Mouse (Mus musculus) cerebellum, adult 11-12 months (tissue): ENCODE measurements around the gene Ppil4.

Experiments used
- DNase-seq: peaks from one replicate; pipeline ENCODE4 v3.0.0; 2022

Ppil4 gene

DNA sequence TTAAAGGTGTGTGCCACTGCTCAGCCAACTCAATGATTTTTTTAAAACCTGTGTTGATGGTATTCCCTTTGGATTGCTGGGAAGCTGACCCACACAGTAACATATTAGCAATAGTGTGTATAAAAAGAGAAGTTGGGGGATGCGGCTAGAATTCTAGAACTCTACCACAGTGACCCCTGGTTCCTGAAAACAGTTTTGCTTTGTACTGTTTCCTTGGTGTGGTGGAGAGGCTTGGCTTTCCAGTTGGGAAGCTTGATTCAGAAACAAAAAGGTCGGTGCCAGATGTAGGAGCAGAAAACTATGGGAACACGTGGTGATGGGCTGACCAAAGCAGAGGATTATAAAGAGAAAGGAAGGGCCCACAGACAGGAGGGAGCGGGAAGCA is 32.6 kb downstream of the Ppil4 start:
- no peak for DNase-seq

- no peak for DNase-seq
Measured at GRCm38 (mm10) chr10:7826106-7826505, 33.4 kb downstream of the Ppil4 start.

DNA sequence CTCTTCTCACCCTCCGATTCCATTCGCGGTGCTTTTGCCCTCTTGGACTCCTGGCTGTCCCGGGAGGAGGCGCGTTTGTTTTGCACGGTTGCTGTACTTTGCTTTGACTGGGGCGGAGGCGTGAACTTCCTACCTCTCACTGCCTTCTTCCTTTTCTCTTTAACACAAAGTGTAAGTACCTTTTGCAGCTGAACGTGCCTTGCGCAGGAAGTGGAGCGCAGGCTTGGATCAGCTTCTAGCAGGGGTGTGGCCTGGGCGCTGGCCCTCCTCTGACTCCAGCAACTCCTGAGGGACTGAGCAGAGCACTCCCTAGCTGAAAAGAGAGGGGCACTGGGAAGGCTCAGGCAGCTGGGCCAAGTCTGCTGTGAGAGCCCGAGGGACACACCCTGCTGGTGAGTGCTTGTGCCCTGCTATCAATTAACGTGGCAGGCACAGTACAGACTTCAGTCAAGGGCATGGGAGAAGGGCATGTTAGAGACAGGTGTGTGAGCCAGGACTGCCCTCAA is 39.5 kb downstream of the Ppil4 start, which contains the start of gene Zc3h12d:
TSS of gene Zc3h12d (plus strand) at position 300 of the 506 bp plus-strand sequence.
- no peak for DNase-seq

GRCm38 (mm10) chr10:7833377-7834165 is 40.9 kb downstream of the Ppil4 start:
- DNase-seq: no peak

GRCm38 (mm10) chr10:7834671-7835225 is 42.1 kb downstream of the Ppil4 start:
- DNase-seq: no peak

- DNase-seq: no peak
Measured at GRCm38 (mm10) chr10:7836902-7837301, 44.2 kb downstream of the Ppil4 start.

GRCm38 (mm10) chr10:7837446-7837845 is 44.8 kb downstream of the Ppil4 start:
- no peak for DNase-seq

DNA sequence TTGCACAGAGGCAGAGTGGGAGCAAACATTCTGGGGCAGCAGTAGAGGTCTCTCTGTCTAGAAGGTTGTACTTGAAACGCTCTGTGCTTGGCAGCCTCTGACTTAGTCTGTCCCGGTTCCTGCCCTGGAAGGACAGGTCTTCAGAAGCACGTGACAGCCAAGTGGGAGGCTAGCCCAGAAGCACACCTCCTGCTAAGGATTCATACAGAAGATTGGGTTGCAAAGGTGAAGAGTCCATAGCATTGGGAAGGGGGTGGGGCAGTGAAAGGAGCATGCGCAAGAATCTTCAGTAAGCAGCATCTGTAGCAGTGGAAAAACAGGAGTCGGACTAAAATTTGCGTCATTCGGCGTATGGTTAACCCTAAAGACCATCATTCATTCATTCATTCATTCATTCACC is 45.3 kb downstream of the Ppil4 start:
- DNase-seq: no peak

DNA sequence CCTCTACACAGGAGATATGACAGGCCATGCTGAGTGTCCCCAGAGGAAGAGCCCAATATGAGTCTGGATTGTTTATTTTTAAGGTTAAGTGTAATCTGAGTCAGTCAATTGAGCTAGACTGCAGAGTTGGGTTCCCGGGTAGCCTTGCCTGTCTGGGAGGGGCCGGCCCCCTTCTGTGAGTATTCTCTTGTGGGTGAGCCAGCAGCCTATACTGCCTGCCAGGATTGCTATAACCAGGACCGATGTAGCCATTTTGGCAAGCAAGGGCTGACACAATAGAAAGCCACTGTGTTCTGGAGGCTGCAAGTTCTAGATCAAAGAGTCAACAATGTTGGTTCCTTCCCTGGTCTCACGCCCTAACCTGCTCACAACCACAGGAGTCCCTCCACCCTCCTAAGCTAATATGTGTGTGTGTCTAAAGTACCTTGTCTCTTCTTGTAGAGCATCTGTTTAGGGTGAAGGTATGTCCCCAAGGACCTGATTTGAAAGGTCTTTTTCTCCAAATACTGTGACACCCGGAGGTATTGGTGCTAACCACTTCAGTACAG is 46.3 kb downstream of the Ppil4 start:
- no peak for DNase-seq

DNA sequence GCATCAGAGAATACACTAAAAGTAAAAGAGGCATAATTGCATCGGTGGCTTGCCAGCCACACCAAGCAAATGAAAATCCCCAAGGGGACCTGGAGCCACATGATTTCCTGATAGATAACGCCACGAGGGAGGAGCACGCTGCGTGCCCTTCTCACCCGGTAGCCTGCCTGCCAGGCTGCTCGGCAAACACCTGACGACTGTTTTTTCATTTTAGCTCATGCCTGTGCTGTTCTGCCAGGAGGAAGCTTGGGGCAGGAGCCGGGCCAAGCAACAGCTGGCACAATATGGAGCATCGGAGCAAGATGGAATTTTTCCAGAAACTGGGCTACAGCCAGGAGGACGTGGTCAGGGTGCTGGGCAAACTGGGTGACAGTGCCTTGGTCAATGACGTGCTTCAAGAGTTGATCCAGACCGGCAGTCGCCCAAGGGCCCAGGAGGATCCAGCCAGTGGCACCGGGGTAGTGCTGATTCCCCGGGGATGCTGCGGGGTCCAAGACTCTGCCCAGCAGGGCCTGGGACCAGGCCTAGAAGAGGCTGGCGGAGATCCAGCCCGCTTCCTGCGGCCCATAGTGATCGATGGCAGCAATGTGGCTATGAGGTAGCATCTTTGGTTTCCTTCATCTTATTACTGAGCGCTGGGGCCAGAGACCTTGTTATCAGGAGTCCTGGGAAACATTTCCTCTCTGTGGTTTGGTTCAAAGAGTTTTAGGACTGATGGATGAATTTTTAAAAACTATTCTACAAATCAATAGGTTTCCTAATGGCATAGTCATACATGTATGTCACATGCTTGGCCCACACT is 47.1 kb downstream of the Ppil4 start:
- DNase-seq: peak; percentile 54

GRCm38 (mm10) chr10:7840353-7840733 is 47.7 kb downstream of the Ppil4 start:
- DNase-seq: no peak

- no peak for DNase-seq
Measured at GRCm38 (mm10) chr10:7840785-7841184, 48.1 kb downstream of the Ppil4 start.

GRCm38 (mm10) chr10:7841571-7842080 is 48.9 kb downstream of the Ppil4 start:
- no peak for DNase-seq

DNA sequence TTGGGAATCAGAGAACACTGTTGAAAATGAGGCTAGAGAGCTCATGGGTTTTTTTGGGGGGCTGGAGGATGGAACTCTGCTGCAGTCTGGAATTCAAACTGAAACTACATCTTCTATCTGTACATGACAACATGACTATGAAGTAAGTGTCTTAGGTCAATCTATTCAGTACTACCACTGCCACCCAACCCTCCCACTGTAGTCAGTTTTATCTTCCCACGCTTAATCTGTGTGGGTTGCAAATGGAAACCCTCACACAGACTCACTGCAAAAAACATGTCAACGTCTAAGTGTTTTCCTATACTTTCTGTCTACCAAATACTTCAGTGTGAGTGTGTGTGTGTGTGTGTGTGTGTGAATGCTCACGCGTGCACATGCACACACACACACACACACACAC is 50.5 kb downstream of the Ppil4 start:
- DNase-seq: no peak

- no peak for DNase-seq
Measured at GRCm38 (mm10) chr10:7844161-7844560, 51.5 kb downstream of the Ppil4 start.

GRCm38 (mm10) chr10:7845136-7845535 is 52.4 kb downstream of the Ppil4 start:
- no peak for DNase-seq

- no peak for DNase-seq
Measured at GRCm38 (mm10) chr10:7845991-7846390, 53.3 kb downstream of the Ppil4 start.

- no peak for DNase-seq
Measured at GRCm38 (mm10) chr10:7847166-7847605, 54.5 kb downstream of the Ppil4 start.

DNA sequence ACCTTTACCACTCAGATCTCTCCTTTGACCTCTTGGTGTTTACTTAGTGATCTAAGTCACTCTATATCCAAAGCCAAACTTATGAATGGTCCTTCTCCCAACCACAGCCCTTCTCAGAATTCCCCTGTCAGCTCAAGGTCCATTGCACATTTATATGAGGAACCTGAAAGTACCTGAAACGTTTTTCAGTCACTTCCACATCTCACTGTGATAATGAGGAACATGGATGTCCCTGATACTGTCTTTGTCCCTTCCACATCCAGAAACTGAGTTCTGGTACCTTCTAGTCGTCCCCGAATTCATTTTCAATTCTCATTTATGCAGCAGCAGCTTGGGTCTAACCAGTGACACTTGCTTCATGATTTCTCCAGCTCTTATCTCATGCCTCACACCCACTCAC is 59.2 kb downstream of the Ppil4 start:
- DNase-seq: no peak

DNA sequence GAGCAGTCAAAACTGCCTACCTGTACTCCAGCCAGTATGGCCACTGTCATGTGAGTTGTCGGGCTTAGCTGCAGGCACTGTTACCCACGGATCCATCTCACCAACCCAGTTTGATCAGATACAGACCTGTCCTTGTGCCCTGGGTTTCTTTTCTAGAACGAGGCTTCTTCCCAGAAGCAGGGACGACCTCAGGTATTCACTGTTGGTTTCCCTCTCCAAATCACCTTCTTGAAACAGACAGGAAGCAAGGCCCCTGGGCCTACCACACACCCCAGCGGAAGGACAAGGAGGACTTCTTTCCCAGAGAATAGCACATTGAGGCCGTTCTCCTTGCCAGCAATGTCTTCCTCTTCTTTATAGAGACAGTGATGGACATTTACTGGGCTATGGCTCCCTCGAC is 67.8 kb downstream of the Ppil4 start:
- DNase-seq: no peak

- DNase-seq: no peak
Measured at GRCm38 (mm10) chr10:7861259-7861936, 68.7 kb downstream of the Ppil4 start.

DNA sequence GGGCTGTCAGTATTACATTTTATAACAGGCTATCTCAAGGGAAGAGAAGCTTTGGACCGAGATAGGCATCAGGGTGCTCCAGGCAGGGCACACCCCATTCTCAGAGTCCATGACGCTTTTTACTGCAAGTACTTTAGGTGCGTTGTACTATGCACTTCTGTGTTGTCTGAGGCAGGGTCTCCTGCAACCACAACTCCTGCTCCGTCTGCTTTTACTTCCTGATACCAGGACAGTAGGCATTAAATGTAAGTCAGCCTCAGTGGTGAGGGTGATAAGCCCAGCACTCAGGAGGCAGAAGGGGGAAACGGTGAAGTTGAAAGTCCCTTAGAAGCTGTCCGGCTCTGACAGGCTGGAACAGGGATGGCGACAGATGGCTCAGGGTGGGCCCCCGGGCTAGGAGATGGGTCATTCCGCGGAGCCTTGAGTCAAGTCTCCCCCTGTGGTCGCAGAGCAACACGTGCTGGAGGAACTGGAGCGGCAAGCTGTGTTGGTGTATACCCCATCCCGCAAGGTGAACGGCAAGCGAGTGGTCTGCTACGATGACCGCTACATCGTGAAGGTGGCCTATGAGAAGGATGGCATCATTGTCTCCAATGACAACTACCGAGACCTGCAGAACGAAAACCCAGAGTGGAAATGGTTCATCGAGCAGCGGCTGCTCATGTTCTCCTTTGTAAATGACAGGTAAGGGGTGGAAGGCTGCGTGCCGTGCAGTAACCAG is 69.4 kb downstream of the Ppil4 start:
- no peak for DNase-seq
